Mouse (Mus musculus) heart, adult 9 months (tissue): ENCODE data around the gene Glp1r.

ENCODE experiments used
- DNase-seq, 2 experiments: peaks; one replicate each; pipeline ENCODE4 v3.0.0; 2022; ENCODE audit warnings: low spot score in 2 of 2

Glp1r gene

GRCm38 (mm10) chr17:30901627-30902026 is at the start of gene Glp1r:
Gene Glp1r (plus strand): TSS chr17:30901817.
- DNase-seq = no peak

DNA sequence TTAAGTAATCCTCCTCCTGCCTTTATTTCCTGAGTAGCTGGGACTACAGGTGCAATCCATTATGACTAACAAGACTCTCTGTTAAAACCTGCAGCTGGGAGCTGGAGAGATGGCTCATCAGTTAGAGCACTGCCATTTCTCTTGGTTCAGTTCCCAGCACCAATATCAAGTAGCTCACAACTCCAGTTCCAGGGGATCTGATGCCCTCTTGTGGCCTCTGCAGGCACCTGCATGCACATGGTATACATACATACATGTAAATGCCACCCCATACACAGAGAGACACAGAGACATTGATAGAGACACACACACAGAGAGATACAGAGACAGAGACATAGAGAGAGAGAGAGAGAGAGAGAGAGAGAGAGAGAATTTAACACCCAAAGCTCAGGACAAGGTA is 49.3 kb upstream of the Glp1r start:
- no peak for DNase-seq

DNA sequence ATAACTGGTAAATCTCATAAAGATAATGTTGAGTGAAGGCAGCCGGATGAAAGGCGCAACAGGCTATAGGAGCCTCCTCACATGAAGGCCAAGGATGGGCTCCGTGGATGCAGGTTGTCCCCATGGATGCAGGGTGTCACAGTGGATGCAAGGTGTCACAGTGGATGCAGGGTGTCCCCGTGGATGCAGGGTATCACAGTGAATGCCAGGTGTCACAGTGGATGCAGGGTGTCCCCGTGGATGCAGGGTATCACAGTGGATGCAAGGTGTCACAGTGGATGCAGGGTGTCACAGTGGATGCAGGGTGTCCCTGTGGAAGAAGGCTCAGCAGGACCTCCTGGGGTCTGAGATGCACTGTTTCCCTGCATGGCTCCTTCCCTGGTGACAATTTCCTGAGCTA is 44.3 kb upstream of the Glp1r start:
- no peak for DNase-seq

DNA sequence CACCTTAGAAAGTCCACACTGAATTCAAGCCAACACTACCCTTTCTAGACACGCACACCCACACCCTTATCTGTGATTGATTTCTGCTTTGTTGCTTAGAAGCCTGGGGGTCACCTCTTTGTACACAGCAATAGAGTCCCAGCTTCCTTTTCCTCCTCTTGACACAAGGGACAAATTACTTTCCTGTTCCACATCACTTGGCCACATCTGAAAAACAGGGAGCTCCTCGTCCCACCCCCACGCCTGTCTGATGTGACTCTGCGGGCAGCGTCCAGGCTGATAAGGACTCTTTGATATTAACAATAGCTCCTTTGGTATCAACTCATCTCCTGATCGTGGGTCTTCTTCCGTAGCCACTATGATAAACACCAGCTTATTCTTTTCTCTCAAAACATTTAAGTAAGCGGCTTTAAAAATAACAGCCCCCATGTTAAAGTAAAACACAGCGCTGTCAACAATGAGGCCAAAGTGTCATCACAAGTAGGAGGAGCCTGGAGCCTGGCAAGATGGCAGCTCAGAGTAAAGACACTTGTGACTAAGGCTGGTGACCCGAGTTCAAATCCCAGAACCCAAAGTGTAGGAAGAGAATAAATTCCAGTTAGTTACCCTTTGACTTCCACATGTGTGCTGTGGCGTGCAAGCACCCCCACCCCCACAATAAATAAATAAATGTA is 42.9 kb upstream of the Glp1r start:
- no peak for DNase-seq

DNA sequence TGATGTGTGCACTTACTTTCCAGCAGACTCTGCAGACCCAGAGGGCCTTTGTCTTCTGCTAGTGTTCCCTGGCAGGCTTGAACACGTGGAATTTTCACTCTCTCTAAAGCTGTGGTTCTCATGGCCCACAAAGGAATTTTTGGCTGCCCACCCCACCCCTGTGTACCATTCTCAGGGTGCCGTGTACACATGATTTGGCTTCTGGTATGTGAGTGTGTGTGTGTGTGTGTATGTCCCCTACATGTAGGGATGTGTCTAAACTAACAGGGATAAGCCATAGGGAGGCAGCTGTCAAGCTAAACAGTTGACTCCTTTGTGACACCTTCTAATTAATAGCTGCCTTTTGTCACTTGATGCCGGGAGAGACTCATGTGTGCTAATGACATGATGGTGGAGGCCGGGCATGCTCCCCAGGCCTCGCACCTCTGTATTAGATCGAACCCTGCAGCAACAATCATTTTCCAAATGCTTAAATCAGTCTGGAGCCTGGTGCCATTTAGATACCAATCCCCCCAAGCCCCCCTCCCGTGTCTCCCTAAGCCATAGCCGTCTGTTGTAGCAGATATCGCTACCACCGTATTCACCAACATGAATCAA is 41.5 kb upstream of the Glp1r start:
- no peak for DNase-seq

DNA sequence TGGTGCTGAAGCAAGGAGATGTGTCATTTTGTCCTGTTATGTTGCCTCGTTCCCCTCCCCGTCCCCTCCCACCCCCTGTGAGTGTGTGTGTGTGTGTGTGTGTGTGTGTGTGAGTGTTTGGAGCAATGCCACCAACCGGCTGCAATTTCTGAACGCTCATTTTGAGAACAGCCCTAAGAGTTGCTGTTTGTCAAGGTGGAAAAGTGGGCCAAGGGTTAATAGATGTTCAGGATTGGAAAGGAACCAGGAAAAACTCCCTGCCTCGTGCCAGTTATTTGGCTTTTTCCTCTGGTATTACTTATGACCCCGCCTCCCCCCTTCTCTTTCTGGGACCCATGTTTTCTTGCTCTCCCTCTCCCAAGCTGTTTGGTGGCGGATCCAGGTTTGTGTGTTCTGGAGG is 41.0 kb upstream of the Glp1r start:
- DNase-seq = no peak

- no peak for DNase-seq
Observed at GRCm38 (mm10) chr17:30866281-30866680, 35.3 kb upstream of the Glp1r start.

- DNase-seq = no peak
Observed at GRCm38 (mm10) chr17:30866966-30867365, 34.7 kb upstream of the Glp1r start.

- no peak for DNase-seq
Observed at GRCm38 (mm10) chr17:30871040-30871439, 30.6 kb upstream of the Glp1r start.

- DNase-seq = no peak
Observed at GRCm38 (mm10) chr17:30874276-30874675, 27.3 kb upstream of the Glp1r start.

- no peak for DNase-seq
Observed at GRCm38 (mm10) chr17:30877456-30877855, 24.2 kb upstream of the Glp1r start.

DNA sequence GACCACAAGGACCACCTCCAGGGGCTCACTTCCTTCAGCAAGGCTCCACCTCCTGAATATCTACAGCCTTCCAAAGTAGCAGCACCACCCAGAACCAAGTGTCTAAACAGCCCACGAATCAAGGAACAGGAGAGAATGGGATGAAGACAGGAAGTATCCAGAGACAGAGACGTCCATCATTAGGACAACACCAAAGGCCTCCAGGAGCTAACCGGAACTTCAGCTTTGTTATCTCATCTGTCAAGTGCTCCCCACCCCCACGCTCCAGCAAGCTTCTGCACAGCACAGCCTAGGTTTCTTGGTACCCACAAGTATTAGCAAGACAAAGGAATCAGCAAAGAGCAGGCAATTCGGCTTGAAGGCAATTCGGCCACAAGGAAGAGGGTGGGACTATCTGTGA is 23.0 kb upstream of the Glp1r start:
- DNase-seq = no peak

DNA sequence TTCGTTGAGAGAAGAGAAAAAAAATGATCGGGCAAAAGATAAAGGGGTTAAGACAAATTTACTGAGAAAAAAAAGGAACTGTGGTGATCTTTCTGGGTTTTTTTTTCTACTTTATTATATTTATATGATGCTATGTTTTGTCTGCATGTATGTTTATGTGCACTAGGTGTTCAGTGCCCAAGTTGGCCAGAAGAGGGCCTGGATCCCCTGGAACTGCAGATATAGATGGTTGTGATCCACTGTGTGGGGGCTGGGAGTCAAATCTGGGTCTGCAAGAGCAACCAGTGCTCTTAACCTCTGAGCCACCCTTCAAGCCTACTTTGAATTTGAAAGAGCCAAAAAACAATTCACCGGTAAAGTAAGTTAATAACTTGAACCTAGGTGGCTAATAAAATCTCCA is 21.2 kb upstream of the Glp1r start:
- DNase-seq = no peak

GRCm38 (mm10) chr17:30881001-30881400 is 20.6 kb upstream of the Glp1r start:
- DNase-seq = no peak

- no peak for DNase-seq
Observed at GRCm38 (mm10) chr17:30882206-30882605, 19.4 kb upstream of the Glp1r start.

DNA sequence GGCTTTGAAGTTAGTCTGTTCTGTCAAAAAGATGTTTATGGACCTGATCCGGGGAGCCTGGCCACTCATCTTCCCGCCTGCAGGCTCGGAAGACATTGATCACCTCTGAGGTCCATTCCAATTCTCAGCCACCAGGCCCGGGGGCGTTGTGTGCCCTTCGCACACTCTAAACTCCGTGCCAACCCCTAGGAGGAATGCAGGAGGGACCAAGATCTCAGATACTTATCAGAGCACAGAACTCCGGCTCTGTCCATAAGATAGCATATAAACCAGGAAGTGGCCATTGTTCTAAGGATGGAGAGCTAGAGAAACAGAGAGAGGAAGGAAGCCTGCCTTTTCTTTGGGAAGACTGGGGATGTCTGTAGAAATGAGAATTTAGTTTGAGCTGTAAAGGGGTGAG is 18.1 kb upstream of the Glp1r start:
- DNase-seq = no peak

DNA sequence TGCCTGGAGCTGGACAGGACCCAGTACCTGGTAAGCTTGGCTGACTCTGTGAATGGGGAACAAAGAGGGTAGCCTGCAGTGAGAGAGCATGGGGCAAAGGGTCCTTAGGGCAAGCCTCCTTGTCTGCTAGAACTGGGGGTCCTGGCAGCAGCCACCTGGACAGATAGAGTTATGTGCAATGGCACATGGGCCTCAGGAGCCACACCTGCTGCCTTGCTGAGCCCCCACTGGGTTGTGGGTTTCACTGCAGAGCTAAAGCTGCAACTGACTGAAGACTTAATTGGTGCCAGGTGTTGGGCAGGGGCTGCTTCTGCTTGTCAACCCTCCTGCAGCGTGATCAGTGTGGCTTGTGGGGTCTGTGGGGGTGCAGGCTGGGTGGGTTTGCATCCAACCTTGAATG is 9.5 kb upstream of the Glp1r start:
- no peak for DNase-seq

DNA sequence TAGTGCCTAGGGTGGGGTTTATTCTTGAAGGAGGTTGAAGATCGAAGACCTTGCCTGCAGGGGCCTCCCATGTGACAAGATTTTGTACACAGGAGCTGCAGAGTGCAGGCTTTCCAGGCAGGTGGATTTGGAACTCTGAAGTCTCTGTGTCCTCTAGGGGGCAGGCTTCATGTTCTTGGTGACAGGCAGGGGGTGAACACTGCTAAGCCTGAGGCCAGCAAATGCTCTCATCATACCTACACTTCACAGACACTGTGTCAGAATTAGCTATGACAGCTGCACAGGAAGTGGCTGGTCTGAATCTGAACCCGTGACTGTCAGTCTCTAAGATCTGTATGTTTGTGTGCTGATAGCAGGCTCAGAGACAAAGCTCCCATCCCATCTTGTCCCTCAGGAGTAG is 8.9 kb upstream of the Glp1r start:
- DNase-seq = no peak

- no peak for DNase-seq
Observed at GRCm38 (mm10) chr17:30897075-30897474, 4.5 kb upstream of the Glp1r start.

GRCm38 (mm10) chr17:30904096-30904495 is 2.5 kb downstream of the Glp1r start:
- no peak for DNase-seq

GRCm38 (mm10) chr17:30907577-30907976 is 6.0 kb downstream of the Glp1r start:
- no peak for DNase-seq

DNA sequence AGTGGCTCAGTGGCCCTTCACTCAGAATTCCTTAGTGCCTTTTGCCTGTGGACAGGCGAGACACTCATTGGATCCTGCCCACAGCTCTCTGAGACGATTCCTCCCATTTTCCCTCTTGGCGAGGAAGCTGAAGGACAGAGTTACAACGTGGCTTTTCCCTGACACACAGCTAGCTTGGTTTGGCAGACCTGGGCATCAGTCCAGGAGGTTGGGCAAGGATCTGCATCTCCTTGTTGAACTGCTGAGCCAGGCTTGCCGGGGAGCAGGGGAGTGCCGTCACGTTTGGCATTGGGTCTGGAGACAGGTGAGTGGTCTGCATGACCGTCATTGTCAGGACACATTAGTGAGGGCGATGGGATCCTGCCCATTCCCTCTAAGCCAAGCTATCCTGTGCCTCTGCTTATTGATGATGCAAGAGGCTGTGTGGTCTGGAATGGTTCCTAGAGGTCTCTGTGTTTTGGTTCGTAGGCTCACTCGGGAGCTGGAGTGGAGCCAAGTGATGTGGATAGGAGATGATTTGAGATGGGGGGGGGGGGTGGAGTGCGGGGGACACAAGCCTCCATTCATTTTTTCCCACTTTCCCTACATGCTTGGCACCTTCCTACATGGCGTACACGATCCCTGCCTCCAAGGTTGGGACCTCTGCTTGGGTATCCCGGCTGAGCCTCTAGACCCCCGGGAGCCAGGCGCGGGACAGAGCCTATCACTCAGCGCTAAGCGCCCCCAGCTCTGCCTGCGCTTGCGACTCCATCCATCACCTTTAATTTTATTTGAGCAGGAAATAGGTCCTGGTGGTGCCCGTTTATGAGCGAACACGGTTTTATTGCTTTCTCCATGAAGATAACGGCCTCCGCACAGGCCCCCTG is 9.5 kb downstream of the Glp1r start:
- no peak for DNase-seq

DNA sequence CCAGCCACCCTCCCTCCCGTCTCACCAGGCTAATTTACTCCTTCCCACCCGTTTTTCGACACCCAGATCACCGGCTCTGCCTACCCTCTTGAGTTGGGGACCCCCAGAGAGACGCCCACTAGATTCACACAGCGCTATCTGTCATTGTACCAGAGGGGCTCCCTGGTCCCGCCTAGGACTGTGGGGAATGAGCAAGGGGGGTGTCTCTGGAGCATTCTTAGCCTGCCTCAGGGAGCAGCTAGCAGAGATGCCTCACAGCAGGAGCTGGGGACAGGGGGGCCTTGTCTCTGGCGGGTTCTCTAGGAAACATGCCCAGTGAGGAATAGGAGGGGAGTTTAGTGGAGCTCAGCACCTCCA is 10.1 kb downstream of the Glp1r start:
- DNase-seq = no peak
